ENCODE assay signal across 30 mouse cellular contexts in genomic region chr2:66508032-66508431, GRCm38 (mm10).
DNase-seq lines count a peak whose midpoint lies in the region.
"Had no signal": no experiment of that assay in that cellular context is flagged by ENCODE, and none has a peak within 500 bp of the region (broad histone marks: within the 10 kb centered on the region; RNA-seq: fewer than 3 reads in every experiment).

No protein-coding gene starts in this region.

- WGBS in heart, embryonic 10.5 days: 73% methylated on average over 3 of the region's 3 CpGs

- no peaks in the 10 kb centered on the region for H3K4me1 ChIP-seq in heart, embryonic 10.5 days
- H3K4me1 ChIP-seq: embryonic facial prominence, embryonic 13.5 days; forebrain, embryonic 12.5 days; hindbrain, embryonic 13.5 days; limb, embryonic 12.5 days; liver, embryonic 15.5 days; lung, embryonic 15.5 days; megakaryocyte, embryonic 14.5 days; midbrain, embryonic 12.5 days had no signal

- no peaks in the 10 kb centered on the region for H3K9me3 ChIP-seq in heart, embryonic 10.5 days
- H3K9me3 ChIP-seq: embryonic facial prominence, embryonic 13.5 days; forebrain, embryonic 12.5 days; hindbrain, embryonic 13.5 days; limb, embryonic 12.5 days; liver, embryonic 15.5 days; lung, embryonic 15.5 days; midbrain, embryonic 12.5 days had no signal

- no peaks in the 10 kb centered on the region for H3K27me3 ChIP-seq in heart, embryonic 10.5 days (ENCODE audit: insufficient read depth, poor library complexity, severe bottlenecking)
- H3K27me3 ChIP-seq: CH12.LX; embryonic facial prominence, embryonic 13.5 days; forebrain, embryonic 12.5 days; hindbrain, embryonic 13.5 days; limb, embryonic 12.5 days; liver, embryonic 15.5 days; lung, embryonic 15.5 days; megakaryocyte, embryonic 14.5 days; midbrain, embryonic 12.5 days had no signal

- H3K4me3 ChIP-seq in heart, embryonic 10.5 days: no peak overlapping the region
- H3K4me3 ChIP-seq: embryonic facial prominence, embryonic 13.5 days; forebrain, embryonic 12.5 days; hindbrain, embryonic 13.5 days; left cerebral cortex, adult 2 months; limb, embryonic 12.5 days; liver, embryonic 15.5 days; lung, embryonic 15.5 days; megakaryocyte, embryonic 14.5 days; midbrain, embryonic 12.5 days had no signal

- no peaks in the 10 kb centered on the region for H3K36me3 ChIP-seq in heart, embryonic 10.5 days
- H3K36me3 ChIP-seq: embryonic facial prominence, embryonic 13.5 days; forebrain, embryonic 12.5 days; hindbrain, embryonic 13.5 days; limb, embryonic 12.5 days; liver, embryonic 15.5 days; lung, embryonic 15.5 days; midbrain, embryonic 12.5 days had no signal

- peak; percentile 1 for DNase-seq in urinary bladder, adult 18-20 months (ENCODE audit: low spot score in 2 of 2)
- DNase-seq in urinary bladder, postnatal 4 days (ENCODE audit: low spot score in 2 of 2): no peak
- DNase-seq in Muller cell, postnatal 12 days (ENCODE audit: inconsistent ontology term): peak; percentile 56
- peak; percentile 2 for DNase-seq in adrenal gland, postnatal 10 days
- peak; percentile 20 for DNase-seq in fibroblast of lung, adult 2 months (ENCODE audit: low read depth)
- DNase-seq in retina, embryonic 14.5 days (ENCODE audit: low spot score): no peak
- DNase-seq in lung, postnatal 10 days: no peak
- no peak for DNase-seq in heart, embryonic 10.5 days (ENCODE audit: low spot score)
- DNase-seq: B cell, adult 2 months; cerebellum, adult 11 months; cerebellum, adult 9-10 months; gastrocnemius, postnatal 14 days; heart, adult 11 months; heart, postnatal 36 days; kidney, adult 9 months; kidney, postnatal 10 days; lung, postnatal 36 days; retina, postnatal 1 day; right cerebral cortex, postnatal 14 days; thymus, postnatal 4 days had no signal

- no peak overlapping the region for H3K27ac ChIP-seq in heart, embryonic 10.5 days
- H3K27ac ChIP-seq: embryonic facial prominence, embryonic 13.5 days; forebrain, embryonic 12.5 days; hindbrain, embryonic 13.5 days; left cerebral cortex, adult 2 months; limb, embryonic 12.5 days; liver, embryonic 15.5 days; lung, embryonic 15.5 days; midbrain, embryonic 12.5 days had no signal

Comparison
In these comparisons a context has a peak if more than half of its experiments do, and no peak if none do; other contexts are left out.
1. DNase-seq: peak in urinary bladder, adult 18-20 months (2 of 2), Muller cell, postnatal 12 days (single experiment), adrenal gland, postnatal 10 days (single experiment) and fibroblast of lung, adult 2 months (single experiment); none in urinary bladder, postnatal 4 days (0 of 2), retina, embryonic 14.5 days (single experiment), lung, postnatal 10 days (single experiment) and heart, embryonic 10.5 days (single experiment).